Comparison of ENCODE assay signal across 11 mouse cellular contexts in genomic region chr2:160062148-160062937, GRCm38 (mm10).
DNase-seq lines count a peak whose midpoint lies in the region; ATAC-seq lines count a peak whose summit lies in the region.
"Had no signal": no experiment of that assay in that cellular context is flagged by ENCODE, and none has a peak within 500 bp of the region (broad histone marks: within the 10 kb centered on the region; RNA-seq: fewer than 3 reads in every experiment).

No protein-coding gene starts in this region.

- no peak overlapping the region for H3K4me2 ChIP-seq in kidney, embryonic 14.5 days (replicated peaks; ENCODE audit: low read depth, low read length)
- H3K4me2 ChIP-seq in kidney, embryonic 15.5 days: no peak overlapping the region
- H3K4me2 ChIP-seq in neural tube, embryonic 15.5 days: no peak overlapping the region
- H3K4me2 ChIP-seq: forebrain, embryonic 13.5 days; limb, embryonic 15.5 days; midbrain, embryonic 13.5 days had no signal

- WGBS in kidney, embryonic 14.5 days: 39% methylated on average over 4 of the region's 4 CpGs
- 47% methylated on average over 4 of the region's 4 CpGs for WGBS in kidney, embryonic 15.5 days
- WGBS in neural tube, embryonic 15.5 days: 69% methylated on average over 4 of the region's 4 CpGs

- peaks cover 6% of the 10 kb centered on the region; the same call in 1 of the 2 replicates for H3K4me1 ChIP-seq in kidney, embryonic 14.5 days (ENCODE audit: control insufficient read depth, insufficient read depth, low read length)
- peaks cover 17% of the 10 kb centered on the region for H3K4me1 ChIP-seq in kidney, embryonic 15.5 days
- H3K4me1 ChIP-seq in neural tube, embryonic 15.5 days: peaks cover 17% of the 10 kb centered on the region

- ATAC-seq in kidney, embryonic 14.5 days (ENCODE audit: low FRiP score, low TSS enrichment): no peak
- ATAC-seq in kidney, embryonic 15.5 days (replicated peaks; ENCODE audit: low FRiP score): peak; percentile 50; the same call in 1 of the 2 replicates
- ATAC-seq in neural tube, embryonic 15.5 days (ENCODE audit: low FRiP score): no peak
- ATAC-seq: forebrain, embryonic 13.5 days; midbrain, embryonic 13.5 days had no signal

- no peaks in the 10 kb centered on the region for H3K36me3 ChIP-seq in kidney, embryonic 14.5 days (ENCODE audit: control insufficient read depth, insufficient read depth, low read length)
- no peaks in the 10 kb centered on the region for H3K36me3 ChIP-seq in kidney, embryonic 15.5 days
- no peaks in the 10 kb centered on the region for H3K36me3 ChIP-seq in neural tube, embryonic 15.5 days
- H3K36me3 ChIP-seq: hindbrain, embryonic 10.5 days; limb, embryonic 15.5 days; midbrain, embryonic 13.5 days had no signal

- peak; percentile 19 for DNase-seq in kidney, adult 18-20 months
- DNase-seq in ovary, postnatal 14 days (ENCODE audit: low spot score): peak; percentile 30
- no peak for DNase-seq in ovary, postnatal 36 days (ENCODE audit: low spot score)
- DNase-seq in right cerebral cortex, adult 18-20 months: no peak

- H3K27me3 ChIP-seq in kidney, embryonic 14.5 days (ENCODE audit: control insufficient read depth, insufficient read depth, low read length): no peaks in the 10 kb centered on the region
- no peaks in the 10 kb centered on the region for H3K27me3 ChIP-seq in kidney, embryonic 15.5 days
- H3K27me3 ChIP-seq in neural tube, embryonic 15.5 days (replicated peaks): peaks cover 4% of the 10 kb centered on the region; the same call in 1 of the 2 replicates
- H3K27me3 ChIP-seq: limb, embryonic 15.5 days; midbrain, embryonic 13.5 days had no signal

- H3K4me3 ChIP-seq in kidney, embryonic 14.5 days (ENCODE audit: low read length): no peak overlapping the region
- no peak overlapping the region for H3K4me3 ChIP-seq in kidney, embryonic 15.5 days (replicated peaks)
- no peak overlapping the region for H3K4me3 ChIP-seq in neural tube, embryonic 15.5 days (replicated peaks)
- H3K4me3 ChIP-seq: forebrain, embryonic 13.5 days; hindbrain, embryonic 10.5 days; limb, embryonic 15.5 days; midbrain, embryonic 13.5 days had no signal

- no peak overlapping the region for H3K27ac ChIP-seq in kidney, embryonic 14.5 days (ENCODE audit: low read depth, low read length)
- H3K27ac ChIP-seq in kidney, embryonic 15.5 days: no peak overlapping the region
- H3K27ac ChIP-seq in neural tube, embryonic 15.5 days (replicated peaks): no peak overlapping the region
- H3K27ac ChIP-seq: forebrain, embryonic 13.5 days; hindbrain, embryonic 10.5 days; limb, embryonic 15.5 days; midbrain, embryonic 13.5 days had no signal

- no peaks in the 10 kb centered on the region for H3K9me3 ChIP-seq in kidney, embryonic 14.5 days (ENCODE audit: control insufficient read depth, low read length)
- H3K9me3 ChIP-seq in kidney, embryonic 15.5 days (replicated peaks): no peaks in the 10 kb centered on the region
- H3K9me3 ChIP-seq in neural tube, embryonic 15.5 days (replicated peaks): no peaks in the 10 kb centered on the region
- H3K9me3 ChIP-seq: forebrain, embryonic 13.5 days; hindbrain, embryonic 10.5 days; limb, embryonic 15.5 days; midbrain, embryonic 13.5 days had no signal

- no peak overlapping the region for H3K9ac ChIP-seq in kidney, embryonic 14.5 days (ENCODE audit: low read depth, low read length)
- H3K9ac ChIP-seq in kidney, embryonic 15.5 days: no peak overlapping the region
- H3K9ac ChIP-seq in neural tube, embryonic 15.5 days (replicated peaks): no peak overlapping the region
- H3K9ac ChIP-seq: forebrain, embryonic 13.5 days; limb, embryonic 15.5 days; midbrain, embryonic 13.5 days had no signal

Comparison
In these comparisons a context has a peak if more than half of its experiments do, and no peak if none do; other contexts are left out.
1. DNase-seq: peak in kidney, adult 18-20 months (single experiment) and ovary, postnatal 14 days (single experiment); none in ovary, postnatal 36 days (single experiment) and right cerebral cortex, adult 18-20 months (single experiment).